Mouse (Mus musculus): Measurements from ENCODE around the gene Pear1.
A peak's percentile ranks its signal among the peaks of the same experiment; 100 is the strongest.

The Pear1 gene

GRCm38 (mm10) chr3:87846186-87846585 is 22.1 kb upstream of the Pear1 start:
- Histone ChIP-seq H3K9me3 (ENCODE audit: low read length) (no peaks in the 10 kb centered on the region), H3K4me3 (replicated peaks; ENCODE audit: low read length) (no peak overlapping the region), H3K27me3 (ENCODE audit: insufficient read depth, low read length) (peaks cover 40% of the 10 kb centered on the region), H3K4me1 (replicated peaks; ENCODE audit: low read depth, low read length) (no peaks in the 10 kb centered on the region), H3K36me3 (ENCODE audit: insufficient read depth, low read length) (no peaks in the 10 kb centered on the region)
- TF ChIP-seq NANOG (IDR thresholded peaks at IDR 0.05; ENCODE audit: borderline replicate concordance, low read length) (no peak), POU5F1 (IDR thresholded peaks at IDR 0.05; ENCODE audit: borderline replicate concordance, low read length) (no peak), CTCF (conservative IDR thresholded peaks at IDR 0.05; ENCODE audit: low read length) (no peak)

- H3K9me3 ChIP-seq (ENCODE audit: low read length), result no peaks in the 10 kb centered on the region
- TF ChIP-seq CTCF (conservative IDR thresholded peaks at IDR 0.05; ENCODE audit: low read length), result no peak
- TF ChIP-seq NANOG (IDR thresholded peaks at IDR 0.05; ENCODE audit: borderline replicate concordance, low read length), result no peak
- no peak for TF ChIP-seq POU5F1 (IDR thresholded peaks at IDR 0.05; ENCODE audit: borderline replicate concordance, low read length)
- no peak overlapping the region for H3K4me3 ChIP-seq (replicated peaks; ENCODE audit: low read length)
- H3K27me3 ChIP-seq (ENCODE audit: insufficient read depth, low read length), result peaks cover 41% of the 10 kb centered on the region
- no peaks in the 10 kb centered on the region for H3K36me3 ChIP-seq (ENCODE audit: insufficient read depth, low read length)
- H3K4me1 ChIP-seq (replicated peaks; ENCODE audit: low read depth, low read length), result no peaks in the 10 kb centered on the region
Measured at GRCm38 (mm10) chr3:87844981-87845380, 20.9 kb upstream of the Pear1 start.

GRCm38 (mm10) chr3:87840858-87841257 is 16.8 kb upstream of the Pear1 start:
- no peak for TF ChIP-seq CTCF (conservative IDR thresholded peaks at IDR 0.05; ENCODE audit: low read length)
- TF ChIP-seq NANOG (IDR thresholded peaks at IDR 0.05; ENCODE audit: borderline replicate concordance, low read length), result no peak
- no peak for TF ChIP-seq POU5F1 (IDR thresholded peaks at IDR 0.05; ENCODE audit: borderline replicate concordance, low read length)

GRCm38 (mm10) chr3:87838622-87839021 is 14.5 kb upstream of the Pear1 start:
- no peak overlapping the region for H3K4me3 ChIP-seq (replicated peaks; ENCODE audit: low read length)
- TF ChIP-seq CTCF (conservative IDR thresholded peaks at IDR 0.05; ENCODE audit: low read length), result peak; percentile 99
- TF ChIP-seq POU5F1 (IDR thresholded peaks at IDR 0.05; ENCODE audit: borderline replicate concordance, low read length), result no peak
- TF ChIP-seq NANOG (IDR thresholded peaks at IDR 0.05; ENCODE audit: borderline replicate concordance, low read length), result no peak
- peaks cover 21% of the 10 kb centered on the region; the same call in 1 of the 2 replicates for H3K27me3 ChIP-seq (ENCODE audit: insufficient read depth, low read length)
- H3K36me3 ChIP-seq (ENCODE audit: insufficient read depth, low read length), result no peaks in the 10 kb centered on the region
- H3K9me3 ChIP-seq (ENCODE audit: low read length), result no peaks in the 10 kb centered on the region
- no peaks in the 10 kb centered on the region for H3K4me1 ChIP-seq (replicated peaks; ENCODE audit: low read depth, low read length)

More at GRCm38 (mm10) chr3:87840858-87841257, 16.8 kb upstream of the Pear1 start:
- H3K9me3 ChIP-seq (ENCODE audit: low read length), result no peaks in the 10 kb centered on the region
- no peaks in the 10 kb centered on the region for H3K4me1 ChIP-seq (replicated peaks; ENCODE audit: low read depth, low read length)
- H3K36me3 ChIP-seq (ENCODE audit: insufficient read depth, low read length), result no peaks in the 10 kb centered on the region
- peaks cover 22% of the 10 kb centered on the region; the same call in 1 of the 2 replicates for H3K27me3 ChIP-seq (ENCODE audit: insufficient read depth, low read length)
- no peak overlapping the region for H3K4me3 ChIP-seq (replicated peaks; ENCODE audit: low read length)

GRCm38 (mm10) chr3:87833482-87833881 is 9.4 kb upstream of the Pear1 start:
- no peaks in the 10 kb centered on the region for H3K9me3 ChIP-seq (ENCODE audit: low read length)
- H3K36me3 ChIP-seq (ENCODE audit: insufficient read depth, low read length), result no peaks in the 10 kb centered on the region

GRCm38 (mm10) chr3:87832109-87832859 is 8.2 kb upstream of the Pear1 start:
- Histone ChIP-seq H3K9me3 (ENCODE audit: low read length) (no peaks in the 10 kb centered on the region), H3K4me3 (replicated peaks; ENCODE audit: low read length) (no peak overlapping the region), H3K4me1 (replicated peaks; ENCODE audit: low read depth, low read length) (no peaks in the 10 kb centered on the region), H3K27me3 (ENCODE audit: insufficient read depth, low read length) (peaks cover 4% of the 10 kb centered on the region; the same call in 1 of the 2 replicates), H3K36me3 (ENCODE audit: insufficient read depth, low read length) (no peaks in the 10 kb centered on the region)
- no peak for TF ChIP-seq POU5F1 (IDR thresholded peaks at IDR 0.05; ENCODE audit: borderline replicate concordance, low read length)
- no peak for TF ChIP-seq NANOG (IDR thresholded peaks at IDR 0.05; ENCODE audit: borderline replicate concordance, low read length)
- no peak for TF ChIP-seq CTCF (conservative IDR thresholded peaks at IDR 0.05; ENCODE audit: low read length)

More at GRCm38 (mm10) chr3:87833482-87833881, 9.4 kb upstream of the Pear1 start:
- Histone ChIP-seq H3K4me3 (replicated peaks; ENCODE audit: low read length) (no peak overlapping the region), H3K27me3 (ENCODE audit: insufficient read depth, low read length) (peaks cover 4% of the 10 kb centered on the region; the same call in 1 of the 2 replicates), H3K4me1 (replicated peaks; ENCODE audit: low read depth, low read length) (no peaks in the 10 kb centered on the region)
- TF ChIP-seq NANOG (IDR thresholded peaks at IDR 0.05; ENCODE audit: borderline replicate concordance, low read length) (no peak), CTCF (conservative IDR thresholded peaks at IDR 0.05; ENCODE audit: low read length) (peak; percentile 19)

- Histone ChIP-seq H3K27me3 (ENCODE audit: insufficient read depth, low read length) (peaks cover 10% of the 10 kb centered on the region; the same call in 1 of the 2 replicates), H3K9me3 (ENCODE audit: low read length) (no peaks in the 10 kb centered on the region), H3K4me1 (replicated peaks; ENCODE audit: low read depth, low read length) (no peaks in the 10 kb centered on the region), H3K4me3 (replicated peaks; ENCODE audit: low read length) (no peak overlapping the region), H3K36me3 (ENCODE audit: insufficient read depth, low read length) (no peaks in the 10 kb centered on the region)
- TF ChIP-seq POU5F1 (IDR thresholded peaks at IDR 0.05; ENCODE audit: borderline replicate concordance, low read length), result no peak
Measured at GRCm38 (mm10) chr3:87829025-87829424, 4.9 kb upstream of the Pear1 start.

- no peak for TF ChIP-seq POU5F1 (IDR thresholded peaks at IDR 0.05; ENCODE audit: borderline replicate concordance, low read length)
- no peak for TF ChIP-seq NANOG (IDR thresholded peaks at IDR 0.05; ENCODE audit: borderline replicate concordance, low read length)
- no peak for TF ChIP-seq CTCF (conservative IDR thresholded peaks at IDR 0.05; ENCODE audit: low read length)
- Histone ChIP-seq H3K4me3 (replicated peaks; ENCODE audit: low read length) (no peak overlapping the region), H3K36me3 (ENCODE audit: insufficient read depth, low read length) (no peaks in the 10 kb centered on the region), H3K9me3 (ENCODE audit: low read length) (no peaks in the 10 kb centered on the region), H3K27me3 (ENCODE audit: insufficient read depth, low read length) (peaks cover 16% of the 10 kb centered on the region; the same call in 1 of the 2 replicates), H3K4me1 (replicated peaks; ENCODE audit: low read depth, low read length) (no peaks in the 10 kb centered on the region)
Measured at GRCm38 (mm10) chr3:87828435-87828834, 4.3 kb upstream of the Pear1 start.

GRCm38 (mm10) chr3:87818226-87818625 is 5.9 kb downstream of the Pear1 start:
- TF ChIP-seq CTCF (conservative IDR thresholded peaks at IDR 0.05; ENCODE audit: low read length), result no peak
- no peak for TF ChIP-seq POU5F1 (IDR thresholded peaks at IDR 0.05; ENCODE audit: borderline replicate concordance, low read length)
- no peak for TF ChIP-seq NANOG (IDR thresholded peaks at IDR 0.05; ENCODE audit: borderline replicate concordance, low read length)
- no peak overlapping the region for H3K4me3 ChIP-seq (replicated peaks; ENCODE audit: low read length)
- no peaks in the 10 kb centered on the region for H3K36me3 ChIP-seq (ENCODE audit: insufficient read depth, low read length)
- H3K4me1 ChIP-seq (replicated peaks; ENCODE audit: low read depth, low read length), result peaks cover 12% of the 10 kb centered on the region
- H3K9me3 ChIP-seq (ENCODE audit: low read length), result no peaks in the 10 kb centered on the region
- peaks cover 91% of the 10 kb centered on the region for H3K27me3 ChIP-seq (ENCODE audit: insufficient read depth, low read length)
